Mouse (Mus musculus) liver, embryonic 13.5 days (tissue): ENCODE data around the gene Cd86. TPM values are rescaled to one million over a fixed set of nuclear protein-coding genes. Genes with fewer than 3 reads are reported as not detected.

ENCODE experiments used
- ATAC-seq: fragments of 200-750 bp; cut with Nextera tagmentation; 2 replicates; pipeline ENCODE4 v1.8.0; 2017; ENCODE audit warnings: low read depth, mild to moderate bottlenecking, moderate number of reproducible peaks, moderate library complexity
- DNase-seq: peaks from one replicate; pipeline ENCODE4 v3.0.0; 2022
- H3K27ac ChIP-seq: fragments of 300-500 bp; sonication (generic); 2 replicates; pipeline ENCODE4 v1.5.1; 2015; ENCODE audit warnings: moderate library complexity, mild to moderate bottlenecking, inconsistent platforms
- H3K27me3 ChIP-seq: fragments of 300-500 bp; sonication (generic); 2 replicates; pipeline ENCODE4 v1.6.1; 2015; ENCODE audit warnings: mild to moderate bottlenecking, inconsistent platforms
- H3K36me3 ChIP-seq: fragments of 300-500 bp; sonication (generic); 2 replicates; pipeline ENCODE4 v1.6.1; 2015; ENCODE audit warnings: mild to moderate bottlenecking, inconsistent platforms
- H3K4me1 ChIP-seq: fragments of 300-500 bp; sonication (generic); replicated peaks from 2 replicates; pipeline ENCODE4 v1.6.1; 2015; ENCODE audit warnings: inconsistent platforms
- H3K4me2 ChIP-seq: fragments of 300-500 bp; sonication (generic); 2 replicates; pipeline ENCODE4 v1.6.1; 2015; ENCODE audit warnings: inconsistent platforms, mild to moderate bottlenecking, moderate library complexity
- H3K4me3 ChIP-seq: fragments of 300-500 bp; sonication (generic); replicated peaks from 2 replicates; pipeline ENCODE4 v1.5.1; 2015; ENCODE audit warnings: mild to moderate bottlenecking, inconsistent platforms
- H3K9ac ChIP-seq: fragments of 300-500 bp; sonication (generic); 2 replicates; pipeline ENCODE4 v1.6.1; 2015; ENCODE audit warnings: mild to moderate bottlenecking, inconsistent platforms
- H3K9me3 ChIP-seq: fragments of 300-500 bp; sonication (generic); replicated peaks from 2 replicates; pipeline ENCODE4 v1.6.1; 2016; ENCODE audit warnings: inconsistent platforms
- WGBS: fragments of 180-500 bp; shearing (Covaris S2); methylation state at CpG from one replicate; pipeline ENCODE4 v1.1.7; 2015; ENCODE audit not compliant: insufficient replicate concordance; 5-methylcytosine and 5-hydroxymethylcytosine counted together
- polyA plus RNA-seq: library from polyadenylated mRNA; unstranded; fragments of >200 nt; fragmentation: Nextera tagmentation; extraction: Ambion mirVana; gene quantifications from 2 replicates; pipeline ENCODE4 v1.2.1, GENCODE M21; 2015

The Cd86 gene
- polyA plus RNA-seq, 1 experiment from 2014 or later, result 5.2 TPM

- H3K4me2 ChIP-seq, result no peak overlapping the region
- ATAC-seq (no peak), DNase-seq (no peak)
- H3K9me3 ChIP-seq, result no peaks in the 10 kb centered on the region
- peaks cover 5% of the 10 kb centered on the region for H3K27me3 ChIP-seq
- no peak overlapping the region for H3K9ac ChIP-seq
- 68% methylated on average over 2 of the region's 2 CpGs for WGBS
- no peak overlapping the region for H3K27ac ChIP-seq
- no peaks in the 10 kb centered on the region for H3K36me3 ChIP-seq
- no peaks in the 10 kb centered on the region for H3K4me1 ChIP-seq
- no peak overlapping the region for H3K4me3 ChIP-seq
These were observed 22.2 kb upstream of the Cd86 start for GRCm38 (mm10) chr16:36688076-36688475.

- H3K9me3 ChIP-seq, result no peaks in the 10 kb centered on the region
- DNase-seq (no peak), ATAC-seq (no peak)
- no peak overlapping the region for H3K9ac ChIP-seq
- H3K4me2 ChIP-seq, result no peak overlapping the region
- no peaks in the 10 kb centered on the region for H3K36me3 ChIP-seq
- no peak overlapping the region for H3K4me3 ChIP-seq
- H3K27ac ChIP-seq, result no peak overlapping the region
- no peaks in the 10 kb centered on the region for H3K27me3 ChIP-seq
- no peaks in the 10 kb centered on the region for H3K4me1 ChIP-seq
- WGBS, result 49% methylated on average over 6 of the region's 6 CpGs
These were observed 18.5 kb upstream of the Cd86 start for GRCm38 (mm10) chr16:36684325-36684918.

GRCm38 (mm10) chr16:36681829-36682228, 15.9 kb upstream of the Cd86 start:
- WGBS, result 60% methylated on average over 3 of the region's 3 CpGs
- Histone ChIP-seq H3K9me3 (no peaks in the 10 kb centered on the region), H3K4me3 (no peak overlapping the region), H3K9ac (no peak overlapping the region), H3K27ac (no peak overlapping the region), H3K27me3 (no peaks in the 10 kb centered on the region), H3K4me1 (no peaks in the 10 kb centered on the region), H3K4me2 (no peak overlapping the region), H3K36me3 (no peaks in the 10 kb centered on the region)
- ATAC-seq (no peak), DNase-seq (no peak)

GRCm38 (mm10) chr16:36675902-36676301, 10.0 kb upstream of the Cd86 start:
- 64% methylated on average over 2 of the region's 2 CpGs for WGBS
- Histone ChIP-seq H3K27me3 (no peaks in the 10 kb centered on the region), H3K4me1 (no peaks in the 10 kb centered on the region), H3K4me2 (no peak overlapping the region), H3K9ac (no peak overlapping the region), H3K9me3 (no peaks in the 10 kb centered on the region), H3K36me3 (no peaks in the 10 kb centered on the region), H3K27ac (no peak overlapping the region), H3K4me3 (no peak overlapping the region)
- DNase-seq (no peak), ATAC-seq (no peak)

- no peaks in the 10 kb centered on the region for H3K27me3 ChIP-seq
- no peaks in the 10 kb centered on the region for H3K36me3 ChIP-seq
- no peak for ATAC-seq
- H3K9me3 ChIP-seq, result no peaks in the 10 kb centered on the region
- H3K27ac ChIP-seq, result no peak overlapping the region
- H3K4me1 ChIP-seq, result no peaks in the 10 kb centered on the region
- H3K4me2 ChIP-seq, result no peak overlapping the region
- H3K4me3 ChIP-seq, result no peak overlapping the region
- WGBS, result 14% methylated on average over 2 of the region's 2 CpGs
- H3K9ac ChIP-seq, result no peak overlapping the region
- DNase-seq, result no peak
These were observed 9.4 kb upstream of the Cd86 start for GRCm38 (mm10) chr16:36675304-36675703.

GRCm38 (mm10) chr16:36674457-36675204, 8.8 kb upstream of the Cd86 start:
- Histone ChIP-seq H3K9me3 (no peaks in the 10 kb centered on the region), H3K4me1 (no peaks in the 10 kb centered on the region), H3K36me3 (no peaks in the 10 kb centered on the region), H3K27ac (no peak overlapping the region), H3K27me3 (no peaks in the 10 kb centered on the region), H3K4me3 (no peak overlapping the region), H3K9ac (no peak overlapping the region), H3K4me2 (no peak overlapping the region)
- WGBS, result 47% methylated on average over 7 of the region's 7 CpGs
- no peak for DNase-seq
- no peak for ATAC-seq

- Histone ChIP-seq H3K36me3 (no peaks in the 10 kb centered on the region), H3K27me3 (no peaks in the 10 kb centered on the region), H3K4me2 (no peak overlapping the region), H3K9me3 (no peaks in the 10 kb centered on the region), H3K9ac (no peak overlapping the region), H3K4me3 (no peak overlapping the region), H3K27ac (no peak overlapping the region), H3K4me1 (no peaks in the 10 kb centered on the region)
- ATAC-seq (no peak), DNase-seq (no peak)
- WGBS, result 51% methylated on average over 4 of the region's 4 CpGs
These were observed 7.3 kb upstream of the Cd86 start for GRCm38 (mm10) chr16:36673196-36673595.

GRCm38 (mm10) chr16:36670590-36670989, 4.7 kb upstream of the Cd86 start:
- ATAC-seq (no peak), DNase-seq (no peak)
- Histone ChIP-seq H3K9ac (no peak overlapping the region), H3K36me3 (no peaks in the 10 kb centered on the region), H3K27me3 (no peaks in the 10 kb centered on the region), H3K4me1 (no peaks in the 10 kb centered on the region), H3K27ac (no peak overlapping the region), H3K4me2 (no peak overlapping the region), H3K9me3 (no peaks in the 10 kb centered on the region), H3K4me3 (no peak overlapping the region)
- 65% methylated on average over 3 of the region's 3 CpGs for WGBS

- Histone ChIP-seq H3K36me3 (no peaks in the 10 kb centered on the region), H3K4me3 (no peak overlapping the region), H3K9ac (no peak overlapping the region), H3K27ac (no peak overlapping the region), H3K4me2 (no peak overlapping the region), H3K4me1 (no peaks in the 10 kb centered on the region), H3K27me3 (no peaks in the 10 kb centered on the region), H3K9me3 (no peaks in the 10 kb centered on the region)
- WGBS, result 32% methylated on average over 10 of the region's 10 CpGs
- ATAC-seq, result no peak
- no peak for DNase-seq
These were observed 652 bp upstream of the Cd86 start for GRCm38 (mm10) chr16:36666448-36667017.

GRCm38 (mm10) chr16:36663484-36663883, 2.4 kb downstream of the Cd86 start:
- Histone ChIP-seq H3K4me3 (no peak overlapping the region), H3K9ac (no peak overlapping the region), H3K4me2 (no peak overlapping the region), H3K27me3 (no peaks in the 10 kb centered on the region), H3K4me1 (no peaks in the 10 kb centered on the region), H3K9me3 (no peaks in the 10 kb centered on the region), H3K27ac (no peak overlapping the region), H3K36me3 (no peaks in the 10 kb centered on the region)
- DNase-seq, result no peak
- WGBS, result 54% methylated on average over 5 of the region's 5 CpGs
- ATAC-seq, result no peak

GRCm38 (mm10) chr16:36661330-36661729, 4.6 kb downstream of the Cd86 start:
- Histone ChIP-seq H3K9me3 (no peaks in the 10 kb centered on the region), H3K9ac (no peak overlapping the region), H3K4me2 (no peak overlapping the region), H3K36me3 (no peaks in the 10 kb centered on the region), H3K27ac (no peak overlapping the region), H3K4me1 (no peaks in the 10 kb centered on the region), H3K4me3 (no peak overlapping the region), H3K27me3 (no peaks in the 10 kb centered on the region)
- no peak for DNase-seq
- ATAC-seq, result no peak
- 69% methylated on average over 10 of the region's 10 CpGs for WGBS

- no peak for DNase-seq
These were observed 10.0 kb downstream of the Cd86 start for GRCm38 (mm10) chr16:36655910-36656309.

More at GRCm38 (mm10) chr16:36655910-36656309, 10.0 kb downstream of the Cd86 start:
- H3K4me3 ChIP-seq, result no peak overlapping the region
- no peaks in the 10 kb centered on the region for H3K27me3 ChIP-seq
- no peaks in the 10 kb centered on the region for H3K9me3 ChIP-seq
- no peaks in the 10 kb centered on the region for H3K36me3 ChIP-seq
- no peak overlapping the region for H3K27ac ChIP-seq
- H3K4me1 ChIP-seq, result no peaks in the 10 kb centered on the region
- WGBS, result 54% methylated on average over 4 of the region's 4 CpGs
- no peak overlapping the region for H3K4me2 ChIP-seq
- no peak for ATAC-seq
- no peak overlapping the region for H3K9ac ChIP-seq
